Mouse (Mus musculus): Measurements from ENCODE around the gene Nts. TPM values are rescaled to one million over a fixed set of nuclear protein-coding genes. Genes with fewer than 3 reads are reported as not detected.
"Not testable (repeated sequence)": the region's sequence is repeated elsewhere in the genome, so short reads cannot be mapped to it uniquely, and the experiment has no call there.

The Nts gene
- not detected for total RNA-seq (2021)
- long read RNA-seq, experiment 1: 0 reads
- long read RNA-seq, experiment 2: 0 reads

DNA sequence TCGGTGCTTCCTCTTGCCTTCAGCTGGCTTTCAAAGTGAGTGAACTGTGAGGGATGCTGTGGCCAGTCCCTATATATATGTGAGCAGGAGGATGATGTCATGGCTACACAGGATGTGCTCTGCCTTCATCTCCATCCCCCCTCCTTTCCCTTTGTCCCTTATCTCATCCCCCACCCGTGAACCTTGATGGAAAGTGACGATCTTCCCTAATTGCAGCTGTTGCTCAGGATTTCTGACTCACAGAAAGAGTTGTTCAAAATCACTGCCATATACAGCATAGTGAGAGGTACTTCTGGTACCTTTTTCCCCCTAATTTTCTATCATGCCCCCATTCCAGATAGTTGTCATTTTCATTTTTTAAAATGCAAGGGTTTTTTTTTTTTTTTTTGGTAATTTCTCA is at the start of gene Nts:
Gene Nts (minus strand): TSS at position 101 of the 400 bp plus-strand sequence.
- DNase-seq (ENCODE audit: low spot score in 2 of 2): no peak

GRCm38 (mm10) chr10:102527901-102528300 is 37.6 kb upstream of the Nts start:
- DNase-seq (ENCODE audit: low spot score in 2 of 2): no peak

DNA sequence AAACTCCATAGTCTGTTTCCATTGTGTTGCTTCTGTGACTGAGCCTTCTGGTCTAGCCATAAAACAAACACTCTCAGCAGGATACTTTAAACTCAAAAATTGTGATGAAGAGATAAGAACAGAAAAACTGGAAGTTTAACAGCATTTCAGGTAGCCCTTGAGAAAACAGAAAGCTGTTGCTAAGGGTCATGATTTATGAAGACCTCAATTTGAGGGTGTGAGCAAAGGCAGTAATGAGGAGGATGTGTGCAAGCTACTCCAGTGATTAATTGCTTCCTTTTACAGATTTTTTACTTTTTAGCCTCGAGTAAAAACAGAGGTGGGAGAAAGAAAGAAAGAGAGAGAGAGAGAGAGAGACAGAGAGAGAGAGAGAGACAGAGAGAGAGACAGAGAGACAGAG is 23.9 kb upstream of the Nts start:
- DNase-seq (ENCODE audit: low spot score in 2 of 2): no peak

DNA sequence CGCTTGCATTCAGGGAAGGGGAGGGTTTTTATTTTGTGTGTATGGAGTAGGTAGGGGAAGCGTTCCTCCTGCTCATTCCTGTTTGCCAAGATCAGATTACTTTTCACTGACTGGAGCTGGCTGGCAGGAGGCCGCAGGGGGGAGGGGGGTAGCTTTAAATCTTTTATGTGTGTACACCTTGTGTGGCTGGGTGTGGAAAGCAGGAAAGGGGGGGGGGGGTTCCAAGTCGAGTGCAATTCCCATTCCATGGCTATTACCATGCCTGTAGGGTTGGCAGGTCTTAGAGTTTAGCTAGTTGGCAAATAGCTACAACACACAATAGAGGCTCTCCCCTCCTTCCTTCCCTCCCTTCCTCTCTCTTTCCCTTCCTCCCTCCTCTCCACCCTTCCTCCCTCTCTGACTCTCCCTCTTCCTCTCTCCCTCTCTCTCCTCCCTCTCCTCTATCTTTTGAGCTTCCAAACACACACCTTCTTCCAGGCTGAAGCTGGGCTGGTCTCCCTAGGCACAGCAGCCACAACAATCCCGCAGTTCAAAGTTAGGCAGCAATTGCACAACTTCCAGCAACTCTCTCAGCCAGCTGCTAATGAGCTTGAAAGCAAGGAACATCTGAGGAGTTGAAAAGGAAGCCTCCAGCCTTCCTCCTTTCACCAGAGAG is 21.6 kb upstream of the Nts start, which contains the start of gene Rassf9:
Gene Rassf9 (plus strand): TSS at position 416 of the 655 bp plus-strand sequence.
- peak in 1 of 2 experiments; percentile 19 for DNase-seq (ENCODE audit: low spot score in 2 of 2)

- DNase-seq (ENCODE audit: low spot score in 2 of 2): no peak
Observed at GRCm38 (mm10) chr10:102511461-102511806, 21.1 kb upstream of the Nts start.

DNA sequence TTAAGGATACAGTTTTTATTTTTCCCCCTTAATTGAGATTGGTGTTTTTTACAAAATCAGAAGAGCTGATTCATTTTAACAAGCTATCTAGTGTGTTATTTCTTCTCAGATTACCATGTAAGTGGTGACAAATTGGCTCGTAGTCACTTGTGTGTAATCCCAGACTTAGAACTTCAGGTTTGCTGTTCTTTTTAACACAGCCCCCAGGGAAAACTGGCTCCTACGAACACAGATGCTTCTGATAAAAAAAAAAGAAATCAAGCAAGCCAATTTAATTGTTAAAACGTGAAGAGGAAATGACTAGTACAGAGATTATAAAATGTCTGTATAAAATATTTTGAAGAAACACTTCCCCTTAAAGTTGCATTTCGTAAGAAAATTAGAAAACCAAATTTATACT is 17.1 kb upstream of the Nts start:
- no peak for DNase-seq (ENCODE audit: low spot score in 2 of 2)

DNA sequence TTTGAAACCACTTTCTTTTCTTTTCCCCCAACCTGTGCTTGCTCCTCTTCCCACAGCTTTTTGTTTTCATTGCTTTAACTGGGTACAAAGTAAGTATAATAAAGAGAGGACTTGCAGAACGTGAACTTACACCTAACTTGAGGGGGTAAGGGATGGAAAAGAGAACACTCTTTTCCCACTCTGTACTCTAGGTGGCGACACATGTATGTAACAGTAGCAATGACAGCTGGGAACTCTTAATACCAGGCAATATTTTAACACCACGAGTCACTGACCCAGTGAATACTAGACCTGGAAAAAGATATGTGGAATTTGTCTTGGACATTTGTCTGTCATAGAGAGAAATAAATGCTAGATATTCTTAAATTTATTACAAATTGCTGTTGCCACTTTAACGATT is 8.5 kb upstream of the Nts start:
- DNase-seq (ENCODE audit: low spot score in 2 of 2): no peak

DNA sequence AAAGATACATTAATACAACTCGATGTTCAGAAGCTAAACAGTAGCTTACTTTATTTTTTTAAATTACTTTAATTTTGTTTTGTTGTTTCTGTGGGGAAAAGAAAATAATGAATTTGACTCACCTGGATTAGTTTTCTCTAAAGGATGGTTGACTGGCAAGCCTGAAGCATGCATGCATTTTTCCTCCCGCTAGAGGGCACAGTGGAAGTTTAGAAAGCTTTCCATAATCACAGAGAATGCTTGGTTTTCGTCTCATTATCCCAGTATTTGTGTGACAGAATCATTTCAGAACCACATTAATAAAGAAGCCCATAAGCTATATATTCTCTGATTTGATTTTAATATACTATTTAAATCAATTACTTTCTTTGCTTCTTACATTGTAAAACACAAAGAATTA is 1.5 kb upstream of the Nts start:
- peak; percentile 15 to 27 for DNase-seq (ENCODE audit: low spot score in 2 of 2)

- DNase-seq (ENCODE audit: low spot score in 2 of 2): no peak
Observed at GRCm38 (mm10) chr10:102469412-102469811, 20.9 kb downstream of the Nts start.

DNA sequence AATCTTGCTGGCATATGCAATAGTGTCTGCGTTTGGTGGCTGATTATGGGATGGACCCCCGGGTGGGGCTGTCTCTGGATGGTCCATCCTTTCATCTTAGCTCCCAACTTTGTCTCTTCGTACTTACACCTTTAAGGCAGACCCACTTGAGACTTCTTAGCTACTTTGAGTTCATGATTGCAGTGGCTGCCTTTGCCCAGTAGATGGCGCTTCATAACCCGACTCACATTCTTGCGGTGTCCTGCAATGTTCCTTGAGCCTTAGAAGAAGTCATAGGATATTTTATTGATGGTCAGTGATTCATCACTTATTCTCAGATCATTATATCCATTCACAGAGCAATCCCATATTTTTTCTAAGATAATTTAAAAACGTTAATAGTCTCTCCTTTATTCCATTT is 38.5 kb downstream of the Nts start:
- peak in 1 of 2 experiments; percentile 26 for DNase-seq (ENCODE audit: low spot score in 2 of 2)

- DNase-seq (ENCODE audit: low spot score in 2 of 2): peak; percentile 22 to 33
Observed at GRCm38 (mm10) chr10:102449449-102449848, 40.8 kb downstream of the Nts start.

GRCm38 (mm10) chr10:102444912-102445556 is 45.3 kb downstream of the Nts start:
- no peak for DNase-seq (ENCODE audit: low spot score in 2 of 2)

DNA sequence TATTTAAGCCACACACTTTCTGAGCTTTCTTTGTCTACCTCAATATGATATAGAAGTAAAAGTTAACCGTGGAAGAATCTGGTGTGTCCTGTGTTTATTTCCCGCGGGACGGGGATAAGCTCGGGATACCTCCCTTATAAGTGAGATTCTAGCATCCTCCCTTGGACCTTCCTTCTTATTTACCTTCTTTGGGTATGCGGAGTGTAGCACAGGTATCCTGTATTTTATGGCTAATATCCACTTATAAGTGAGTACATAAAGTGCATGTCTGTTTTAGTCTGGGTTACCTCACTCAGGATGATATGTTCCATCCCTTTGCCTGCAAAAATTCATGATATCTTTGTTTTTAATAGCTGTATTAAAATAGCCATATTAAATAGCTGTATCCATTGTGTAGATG is 54.8 kb downstream of the Nts start:
- not testable (repeated sequence) for DNase-seq (ENCODE audit: low spot score in 2 of 2)

GRCm38 (mm10) chr10:102435048-102435447 is 55.2 kb downstream of the Nts start:
- peak; percentile 13 to 40 for DNase-seq (ENCODE audit: low spot score in 2 of 2)

Other genes starting within 250 kb of the Nts start
- 1 to 10 TPM; 4.0 to 4.5 TPM for gene Rassf9, start 21.7 kb upstream of the Nts start, total RNA-seq (2021)